Mouse (Mus musculus) A20 (cell line): ENCODE measurements around the gene Rtf2.

Experiments used
- DNase-seq: peaks from one replicate; pipeline ENCODE4 v3.0.0-alpha.2; 2011; ENCODE audit warnings: low read depth, low spot score

The Rtf2 gene

GRCm38 (mm10) chr2:172439843-172440639 is at the start of gene Rtf2:
Rtf2 (plus strand) TSS chr2:172440556.
- peak; percentile 99 for DNase-seq

- DNase-seq: no peak
Observed at GRCm38 (mm10) chr2:172392041-172392521, 48.3 kb upstream of the Rtf2 start.

GRCm38 (mm10) chr2:172393391-172394051 is 46.8 kb upstream of the Rtf2 start, which contains the start of gene Cass4:
Cass4 (plus strand) TSS chr2:172393794.
- peak; percentile 67 for DNase-seq

- no peak for DNase-seq
Observed at GRCm38 (mm10) chr2:172394052-172394392, 46.3 kb upstream of the Rtf2 start.

GRCm38 (mm10) chr2:172394671-172395070 is 45.7 kb upstream of the Rtf2 start:
- no peak for DNase-seq

GRCm38 (mm10) chr2:172395961-172396360 is 44.4 kb upstream of the Rtf2 start:
- DNase-seq: no peak

GRCm38 (mm10) chr2:172399901-172400300 is 40.5 kb upstream of the Rtf2 start:
- DNase-seq: no peak

GRCm38 (mm10) chr2:172401116-172401825 is 39.1 kb upstream of the Rtf2 start:
- DNase-seq: peak; percentile 88

- no peak for DNase-seq
Observed at GRCm38 (mm10) chr2:172404239-172404638, 36.1 kb upstream of the Rtf2 start.

- DNase-seq: no peak
Observed at GRCm38 (mm10) chr2:172405011-172405410, 35.3 kb upstream of the Rtf2 start.

GRCm38 (mm10) chr2:172406173-172406572 is 34.2 kb upstream of the Rtf2 start:
- DNase-seq: no peak

GRCm38 (mm10) chr2:172407499-172407898 is 32.9 kb upstream of the Rtf2 start:
- DNase-seq: no peak

GRCm38 (mm10) chr2:172410686-172411085 is 29.7 kb upstream of the Rtf2 start:
- no peak for DNase-seq

GRCm38 (mm10) chr2:172411091-172411490 is 29.3 kb upstream of the Rtf2 start:
- DNase-seq: no peak

GRCm38 (mm10) chr2:172412454-172412853 is 27.9 kb upstream of the Rtf2 start:
- DNase-seq: peak; percentile 37

GRCm38 (mm10) chr2:172413273-172413672 is 27.1 kb upstream of the Rtf2 start:
- no peak for DNase-seq

GRCm38 (mm10) chr2:172413894-172414293 is 26.5 kb upstream of the Rtf2 start:
- DNase-seq: no peak

- DNase-seq: no peak
Observed at GRCm38 (mm10) chr2:172416218-172416617, 24.1 kb upstream of the Rtf2 start.

GRCm38 (mm10) chr2:172416876-172417275 is 23.5 kb upstream of the Rtf2 start:
- no peak for DNase-seq

GRCm38 (mm10) chr2:172418208-172418607 is 22.1 kb upstream of the Rtf2 start:
- DNase-seq: no peak

- DNase-seq: no peak
Observed at GRCm38 (mm10) chr2:172430609-172431008, 9.7 kb upstream of the Rtf2 start.

GRCm38 (mm10) chr2:172433746-172434145 is 6.6 kb upstream of the Rtf2 start:
- peak; percentile 41 for DNase-seq
